ENCODE assay signal across 11 mouse cellular contexts in the genomic region with DNA sequence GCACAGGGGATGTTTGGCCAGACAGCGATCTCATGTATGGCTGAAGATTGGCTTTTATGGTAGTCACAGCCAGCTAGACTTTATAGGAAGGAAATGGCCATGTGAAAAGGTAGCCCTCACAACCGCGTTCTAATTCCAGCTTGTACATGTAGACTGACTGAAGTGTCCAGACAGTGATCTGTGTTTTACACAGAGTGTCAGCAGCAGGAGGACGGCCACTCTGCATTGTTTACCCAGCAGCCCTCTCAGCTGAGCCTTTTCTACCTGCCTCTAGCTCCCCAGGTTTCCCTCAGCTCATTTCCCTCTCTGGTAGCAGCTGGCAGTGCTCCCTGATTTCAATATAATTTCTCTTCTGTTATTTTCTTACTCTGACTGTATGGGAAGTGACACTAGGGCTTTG. TPM values are rescaled to one million over a fixed set of nuclear protein-coding genes. Genes with fewer than 3 reads are reported as not detected.
DNase-seq lines count a peak whose midpoint lies in the region; ATAC-seq and TF ChIP-seq lines count a peak whose summit lies in the region.
"Not testable (repeated sequence)": the region's sequence is repeated elsewhere in the genome, so short reads cannot be mapped to it uniquely, and the experiment has no call there.
"Had no signal": no experiment of that assay in that cellular context is flagged by ENCODE, and none has a peak within 500 bp of the region (broad histone marks: within the 10 kb centered on the region; RNA-seq: fewer than 3 reads in every experiment).

No protein-coding gene starts in this region.

- not testable (repeated sequence) for H3K79me2 ChIP-seq in CH12.LX (replicated peaks; ENCODE audit: control insufficient read depth, extremely low read depth, insufficient read depth, poor library complexity, severe bottlenecking)

- not testable (repeated sequence) for H3K27ac ChIP-seq in CH12.LX (ENCODE audit: insufficient read depth, low read depth); embryonic facial prominence, embryonic 11.5 days (replicated peaks; ENCODE audit: low read depth, low read length); forebrain, embryonic 13.5 days; heart, embryonic 13.5 days (replicated peaks); hindbrain, embryonic 16.5 days (ENCODE audit: low read depth, low read length); liver, embryonic 13.5 days; midbrain, embryonic 10.5 days (replicated peaks); neural tube, embryonic 15.5 days (replicated peaks)

- TF ChIP-seq EP300 in CH12.LX (IDR thresholded peaks at IDR 0.05; ENCODE audit: low read length) = not testable (repeated sequence)

- TF ChIP-seq CTCF in CH12.LX (conservative IDR thresholded peaks at IDR 0.05 in 1 of 2, IDR thresholded peaks at IDR 0.05 in 1 of 2; ENCODE audit: low read depth in 2 of 2, low read length in 2 of 2) = not testable (repeated sequence)

- dilution Hi-C loops in CH12.LX (cut with MboI; ENCODE audit: extremely low pct_ligation_motif_present, extremely low pct_unique_long_range_greater_than_20kb, low sequenced_read_pairs) = not testable (repeated sequence)

- H3K27me3 ChIP-seq in CH12.LX (replicated peaks); embryonic facial prominence, embryonic 11.5 days (ENCODE audit: control insufficient read depth, insufficient read depth, low read length); forebrain, embryonic 13.5 days; heart, embryonic 13.5 days (replicated peaks); hindbrain, embryonic 16.5 days (replicated peaks; ENCODE audit: control insufficient read depth, insufficient read depth, low read length); liver, embryonic 13.5 days; midbrain, embryonic 10.5 days (ENCODE audit: low read depth, poor library complexity, severe bottlenecking); neural tube, embryonic 15.5 days (replicated peaks): not testable (repeated sequence)

- H3K4me2 ChIP-seq in CH12.LX (ENCODE audit: insufficient read depth, low read depth, poor library complexity, severe bottlenecking); embryonic facial prominence, embryonic 11.5 days (ENCODE audit: low read depth, low read length): not testable (repeated sequence)
- H3K4me2 ChIP-seq in forebrain, embryonic 13.5 days = peak overlapping the region; percentile 46
- peak overlapping the region; percentile 57 for H3K4me2 ChIP-seq in heart, embryonic 13.5 days
- H3K4me2 ChIP-seq in hindbrain, embryonic 16.5 days (ENCODE audit: low read length) = peak overlapping the region; percentile 33; the same call in 1 of the 2 replicates
- H3K4me2 ChIP-seq in liver, embryonic 13.5 days = 0 out of 2 replicates have a peak overlapping the region, but pooled peaks have one; percentile 33
- H3K4me2 ChIP-seq in neural tube, embryonic 15.5 days = peak overlapping the region; percentile 34; the same call in 1 of the 2 replicates

- in situ Hi-C loops in CH12.LX (cut with MboI; ENCODE audit: low pct_ligation_motif_present, low pct_unique_long_range_greater_than_20kb, low sequenced_read_pairs) = not testable (repeated sequence)

- not testable (repeated sequence) for TF ChIP-seq POLR2A in CH12.LX (IDR thresholded peaks at IDR 0.05; ENCODE audit: low read depth, low read length)

- WGBS in embryonic facial prominence, embryonic 11.5 days = 21% methylated on average over 3 of the region's 4 CpGs
- 20% methylated on average over 3 of the region's 4 CpGs for WGBS in forebrain, embryonic 13.5 days
- 6% methylated on average over 3 of the region's 4 CpGs for WGBS in heart, embryonic 13.5 days
- 0% methylated on average over 3 of the region's 4 CpGs for WGBS in hindbrain, embryonic 16.5 days
- WGBS in liver, embryonic 13.5 days (ENCODE audit: insufficient replicate concordance) = 6% methylated on average over 3 of the region's 4 CpGs
- WGBS in midbrain, embryonic 10.5 days = 24% methylated on average over 3 of the region's 4 CpGs
- WGBS in neural tube, embryonic 15.5 days = 0% methylated on average over 3 of the region's 4 CpGs

- not testable (repeated sequence) for H3K4me1 ChIP-seq in CH12.LX (ENCODE audit: control insufficient read depth in 1 of 2, insufficient read depth in 2 of 2); embryonic facial prominence, embryonic 11.5 days (ENCODE audit: control insufficient read depth, insufficient read depth, low read length); forebrain, embryonic 13.5 days; heart, embryonic 13.5 days; hindbrain, embryonic 16.5 days (ENCODE audit: control insufficient read depth, insufficient read depth, low read depth, low read length); liver, embryonic 13.5 days (replicated peaks); midbrain, embryonic 10.5 days; neural tube, embryonic 15.5 days

- DNase-seq in CH12.LX (ENCODE audit: extremely low read depth); embryonic facial prominence, embryonic 11.5 days (ENCODE audit: low spot score); midbrain, embryonic 10.5 days (ENCODE audit: low spot score): not testable (repeated sequence)
- DNase-seq in liver, embryonic 13.5 days = peak; percentile 3

- 0 out of 2 replicates have a peak, but pooled peaks have one; percentile 51 for ATAC-seq in embryonic facial prominence, embryonic 11.5 days (replicated peaks; ENCODE audit: insufficient number of reproducible peaks, low FRiP score, low TSS enrichment, low read depth)
- 0 out of 2 replicates have a peak, but pooled peaks have one; percentile 20 for ATAC-seq in forebrain, embryonic 13.5 days
- ATAC-seq in heart, embryonic 13.5 days (ENCODE audit: extremely low read depth, insufficient number of reproducible peaks, low FRiP score, low TSS enrichment); hindbrain, embryonic 16.5 days: not testable (repeated sequence)
- 0 out of 2 replicates have a peak, but pooled peaks have one; percentile 16 for ATAC-seq in liver, embryonic 13.5 days (ENCODE audit: low read depth)
- 0 out of 2 replicates have a peak, but pooled peaks have one; percentile 30 for ATAC-seq in neural tube, embryonic 15.5 days (ENCODE audit: low FRiP score)

- H3K36me3 ChIP-seq in CH12.LX (replicated peaks in 1 of 2; ENCODE audit: control insufficient read depth in 1 of 2, insufficient read depth in 1 of 2, low read length in 1 of 2); embryonic facial prominence, embryonic 11.5 days (replicated peaks; ENCODE audit: control insufficient read depth, insufficient read depth, low read depth, low read length); forebrain, embryonic 13.5 days (ENCODE audit: poor library complexity, severe bottlenecking); heart, embryonic 13.5 days; hindbrain, embryonic 16.5 days (ENCODE audit: control insufficient read depth, insufficient read depth, low read length); liver, embryonic 13.5 days; midbrain, embryonic 10.5 days; neural tube, embryonic 15.5 days: not testable (repeated sequence)

- TF ChIP-seq RAD21 in CH12.LX (IDR thresholded peaks at IDR 0.05; ENCODE audit: low read depth, low read length) = not testable (repeated sequence)

- H3K9me3 ChIP-seq in CH12.LX (replicated peaks; ENCODE audit: low read length); embryonic facial prominence, embryonic 11.5 days (replicated peaks; ENCODE audit: control insufficient read depth, low read length); forebrain, embryonic 13.5 days (replicated peaks); heart, embryonic 13.5 days; hindbrain, embryonic 16.5 days (ENCODE audit: control insufficient read depth, low read length); liver, embryonic 13.5 days (replicated peaks); midbrain, embryonic 10.5 days (replicated peaks); neural tube, embryonic 15.5 days (replicated peaks): not testable (repeated sequence)

- H3K4me3 ChIP-seq in CH12.LX (replicated peaks in 1 of 3; ENCODE audit: low read depth in 2 of 3, low read length in 2 of 3, poor library complexity in 1 of 3) = peak overlapping the region; percentile 20 to 59 (median 34)
- not testable (repeated sequence) for H3K4me3 ChIP-seq in embryonic facial prominence, embryonic 11.5 days (ENCODE audit: low read depth, low read length); hindbrain, embryonic 16.5 days (ENCODE audit: low read length)
- peak overlapping the region; percentile 24; the same call in 1 of the 2 replicates for H3K4me3 ChIP-seq in forebrain, embryonic 13.5 days
- peak overlapping the region; percentile 29; the same call in 1 of the 2 replicates for H3K4me3 ChIP-seq in heart, embryonic 13.5 days
- H3K4me3 ChIP-seq in liver, embryonic 13.5 days (replicated peaks) = peak overlapping the region; percentile 28; the same call in 1 of the 2 replicates
- H3K4me3 ChIP-seq in midbrain, embryonic 10.5 days = peak overlapping the region; percentile 26; the same call in 1 of the 2 replicates
- 0 out of 2 replicates have a peak overlapping the region, but pooled peaks have one; percentile 16 for H3K4me3 ChIP-seq in neural tube, embryonic 15.5 days (replicated peaks)

- H3K9ac ChIP-seq in CH12.LX (ENCODE audit: insufficient read depth, low read depth); embryonic facial prominence, embryonic 11.5 days (replicated peaks; ENCODE audit: low read length); forebrain, embryonic 13.5 days; heart, embryonic 13.5 days; hindbrain, embryonic 16.5 days (ENCODE audit: low read depth, low read length); liver, embryonic 13.5 days; neural tube, embryonic 15.5 days (replicated peaks): not testable (repeated sequence)

RNA-seq across cellular contexts. Expression of a gene that starts 0.7 kb away (rescaled TPM):
- total RNA-seq in CH12.LX (2012; rRNA removed) (11.2 and 16.5 TPM in 2 replicates), CH12.LX (2014; rRNA removed) (11.2 and 14.7 TPM in 2 replicates)
- polyA plus RNA-seq in CH12.LX (2012; ENCODE audit: insufficient read length, low read depth) = 2.3 and 6.5 TPM in 2 replicates
- 21.7 and 23.1 TPM in 2 replicates for polyA plus RNA-seq in embryonic facial prominence, embryonic 11.5 days (2014; fragmentation: Nextera tagmentation; extraction: Ambion mirVana)
- polyA plus RNA-seq in forebrain, embryonic 13.5 days (2015; fragmentation: Nextera tagmentation; extraction: Ambion mirVana) = 62.5 and 66.8 TPM in 2 replicates
- 24.4 and 26.6 TPM in 2 replicates for polyA plus RNA-seq in heart, embryonic 13.5 days (2015; fragmentation: Nextera tagmentation; extraction: Ambion mirVana)
- 43.5 and 53.9 TPM in 2 replicates for polyA plus RNA-seq in hindbrain, embryonic 16.5 days (2015; fragmentation: Nextera tagmentation; extraction: Ambion mirVana)
- polyA plus RNA-seq in liver, embryonic 13.5 days (2015; fragmentation: Nextera tagmentation; extraction: Ambion mirVana) = 5.0 and 6.4 TPM in 2 replicates
- polyA plus RNA-seq in midbrain, embryonic 10.5 days (2016; fragmentation: Nextera tagmentation; extraction: Ambion mirVana) = 38.9 and 41.6 TPM in 2 replicates
- polyA plus RNA-seq in neural tube, embryonic 15.5 days (2015; fragmentation: Nextera tagmentation; extraction: Ambion mirVana) = 63.0 and 63.2 TPM in 2 replicates

RNA-seq across cellular contexts. Expression of a gene that starts 53.5 kb away (rescaled TPM):
- total RNA-seq in CH12.LX (2012; rRNA removed) = 197 and 215 TPM in 2 replicates
- total RNA-seq in CH12.LX (2014; rRNA removed) = 332 and 352 TPM in 2 replicates
- 126 and 165 TPM in 2 replicates for polyA plus RNA-seq in CH12.LX (2012; ENCODE audit: insufficient read length, low read depth)
- 308 and 333 TPM in 2 replicates for polyA plus RNA-seq in embryonic facial prominence, embryonic 11.5 days (2014; fragmentation: Nextera tagmentation; extraction: Ambion mirVana)
- 317 and 334 TPM in 2 replicates for polyA plus RNA-seq in forebrain, embryonic 13.5 days (2015; fragmentation: Nextera tagmentation; extraction: Ambion mirVana)
- 213 and 235 TPM in 2 replicates for polyA plus RNA-seq in heart, embryonic 13.5 days (2015; fragmentation: Nextera tagmentation; extraction: Ambion mirVana)
- polyA plus RNA-seq in hindbrain, embryonic 16.5 days (2015; fragmentation: Nextera tagmentation; extraction: Ambion mirVana) = 217 and 229 TPM in 2 replicates
- 94.4 and 98.1 TPM in 2 replicates for polyA plus RNA-seq in liver, embryonic 13.5 days (2015; fragmentation: Nextera tagmentation; extraction: Ambion mirVana)
- 291 and 297 TPM in 2 replicates for polyA plus RNA-seq in midbrain, embryonic 10.5 days (2016; fragmentation: Nextera tagmentation; extraction: Ambion mirVana)
- 265 and 281 TPM in 2 replicates for polyA plus RNA-seq in neural tube, embryonic 15.5 days (2015; fragmentation: Nextera tagmentation; extraction: Ambion mirVana)

RNA-seq across cellular contexts. Expression of a gene that starts 56.7 kb away (rescaled TPM):
- total RNA-seq in CH12.LX (2012; rRNA removed) (39.4 and 73.2 TPM in 2 replicates), CH12.LX (2014; rRNA removed) (27.5 and 27.6 TPM in 2 replicates)
- polyA plus RNA-seq in CH12.LX (2012; ENCODE audit: insufficient read length, low read depth) = 59.3 and 72.3 TPM in 2 replicates
- 0.25 TPM in 1 of 2 replicates, not detected in the other for polyA plus RNA-seq in embryonic facial prominence, embryonic 11.5 days (2014; fragmentation: Nextera tagmentation; extraction: Ambion mirVana)
- 0.35 and 0.43 TPM in 2 replicates for polyA plus RNA-seq in forebrain, embryonic 13.5 days (2015; fragmentation: Nextera tagmentation; extraction: Ambion mirVana)
- not detected in 2 replicates for polyA plus RNA-seq in heart, embryonic 13.5 days (2015; fragmentation: Nextera tagmentation; extraction: Ambion mirVana)
- polyA plus RNA-seq in hindbrain, embryonic 16.5 days (2015; fragmentation: Nextera tagmentation; extraction: Ambion mirVana) = 1.2 and 1.5 TPM in 2 replicates
- 0.08 TPM in 1 of 2 replicates, not detected in the other for polyA plus RNA-seq in liver, embryonic 13.5 days (2015; fragmentation: Nextera tagmentation; extraction: Ambion mirVana)
- polyA plus RNA-seq in midbrain, embryonic 10.5 days (2016; fragmentation: Nextera tagmentation; extraction: Ambion mirVana) = 0.07 and 0.14 TPM in 2 replicates
- polyA plus RNA-seq in neural tube, embryonic 15.5 days (2015; fragmentation: Nextera tagmentation; extraction: Ambion mirVana) = 1.2 and 7.0 TPM in 2 replicates
- total RNA-seq: layer of hippocampus, postnatal 36 days had no signal
- polyA plus RNA-seq: adrenal gland, adult 2 months; midbrain, embryonic 11.5 days had no signal
